Mouse (Mus musculus) cerebellum, adult 9-10 months (tissue): ENCODE data around the gene Prmt8.

ENCODE experiments used
- DNase-seq: peaks from one replicate; pipeline ENCODE4 v3.0.0; 2022

The Prmt8 gene

GRCm38 (mm10) chr6:127661717-127662292, 107.5 kb downstream of the Prmt8 start:
- DNase-seq, result no peak

DNA sequence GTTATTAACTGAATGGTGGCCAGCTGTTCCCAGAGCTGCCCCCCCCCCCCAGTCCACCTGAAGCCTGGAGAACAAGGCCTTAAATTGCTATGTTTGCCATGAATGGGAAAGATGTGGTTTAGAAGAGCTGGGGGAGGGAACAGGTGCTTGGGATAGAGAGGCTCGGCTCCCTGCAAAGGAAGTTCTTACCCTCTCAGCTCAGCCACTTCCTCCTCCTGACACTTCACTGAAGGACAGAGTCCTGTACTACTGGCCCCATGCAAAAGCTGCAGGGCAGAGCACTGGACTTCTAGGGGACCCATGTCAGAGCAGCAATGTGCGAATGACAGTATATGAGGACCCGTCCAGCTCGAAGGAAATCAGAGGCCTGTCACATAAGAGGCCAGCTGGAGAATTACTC, 109.3 kb downstream of the Prmt8 start:
- no peak for DNase-seq

DNA sequence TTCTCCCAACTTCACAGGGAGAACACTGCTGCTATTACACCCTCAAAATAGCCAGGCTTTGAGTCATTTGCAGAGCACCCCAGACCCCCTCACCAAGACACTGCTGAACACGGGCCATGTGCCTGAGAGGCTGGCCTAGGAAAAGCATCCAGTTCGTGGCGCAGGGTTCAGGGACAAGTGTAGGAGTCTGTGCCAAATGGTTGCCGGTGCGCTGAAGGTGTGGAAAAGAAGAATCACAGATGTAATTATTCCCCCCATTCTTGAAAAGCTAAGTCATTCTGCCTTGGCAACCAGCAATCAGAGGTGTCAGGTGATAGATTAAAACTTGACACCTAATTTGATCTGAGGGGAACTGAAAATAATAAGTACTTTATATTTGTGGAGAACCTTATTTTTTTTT, 109.8 kb downstream of the Prmt8 start:
- DNase-seq, result no peak

DNA sequence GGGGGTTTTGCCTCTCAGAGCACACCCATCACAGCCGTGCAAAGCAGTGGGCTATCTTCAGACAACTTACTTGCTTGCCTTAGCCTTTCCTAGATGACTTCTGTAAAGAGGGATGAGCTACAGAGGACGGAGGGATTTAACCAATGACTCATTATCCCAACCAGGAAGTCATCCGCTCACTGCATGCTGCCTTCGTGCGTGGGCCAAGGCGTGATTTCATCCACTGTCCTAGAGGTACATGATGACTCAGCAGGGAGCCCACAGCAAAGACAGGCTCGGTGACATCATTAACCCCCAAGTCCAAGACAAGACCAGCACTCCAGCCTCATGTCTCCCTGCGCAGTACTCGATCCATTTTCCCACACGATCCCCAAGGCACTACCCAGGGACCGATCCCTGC, 112.1 kb downstream of the Prmt8 start:
- no peak for DNase-seq

DNA sequence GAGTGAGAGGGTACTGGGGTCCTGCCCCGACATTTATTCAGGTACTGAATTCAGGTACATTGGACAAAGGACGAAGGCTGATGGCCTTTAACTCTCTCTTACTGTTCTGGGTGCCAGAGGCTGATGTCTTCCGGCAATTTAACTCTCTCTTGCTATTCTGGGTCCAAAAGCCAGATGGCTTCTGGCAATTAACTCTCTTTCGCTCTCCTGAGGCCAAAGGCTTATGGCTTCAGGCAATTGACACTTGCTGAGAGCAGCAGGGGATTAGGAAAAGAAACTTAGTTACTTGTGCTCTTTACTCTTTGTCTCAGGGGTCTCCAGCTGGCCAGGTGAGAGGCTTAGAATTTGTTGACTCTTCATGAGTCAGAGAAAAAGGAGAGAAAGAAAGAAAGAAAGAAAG, 113.3 kb downstream of the Prmt8 start:
- DNase-seq, result no peak

DNA sequence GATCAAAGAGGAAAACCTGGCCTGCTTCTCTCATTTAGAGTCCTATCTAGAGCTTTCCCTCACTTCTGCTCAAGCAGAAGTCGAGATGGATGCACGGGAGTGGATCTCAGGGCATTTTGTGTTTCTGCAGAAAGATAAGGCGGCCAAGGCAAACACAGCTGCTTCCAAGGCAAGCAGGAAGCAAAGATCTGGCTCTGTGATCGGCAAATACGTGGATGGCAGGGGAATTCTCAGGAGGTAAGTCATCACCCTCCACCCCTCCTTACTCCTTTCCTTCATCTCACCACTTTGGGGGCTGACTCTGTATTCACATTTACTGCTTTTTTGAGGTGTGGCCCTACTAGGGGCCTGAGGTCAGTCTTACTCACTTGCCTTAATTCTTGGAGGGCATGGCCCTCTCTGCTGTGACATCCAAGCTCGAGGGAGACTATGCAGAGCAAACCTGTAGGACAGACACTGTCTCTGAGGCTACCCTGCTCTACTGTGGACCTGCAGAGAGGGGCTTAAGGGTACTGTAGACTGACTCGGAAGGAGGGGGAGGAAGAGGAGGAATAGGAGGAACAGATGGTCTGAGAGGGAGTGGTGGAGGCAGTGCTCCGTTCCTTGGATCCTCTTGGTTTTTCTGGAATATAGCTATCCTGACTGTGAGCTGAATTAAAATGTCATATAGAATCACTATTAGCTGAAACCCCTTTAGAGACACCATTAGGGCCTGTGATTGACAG, 128.0 kb downstream of the Prmt8 start:
- no peak for DNase-seq
